Mouse (Mus musculus) forebrain, embryonic 13.5 days (tissue): ENCODE results near the gene Ip6k1. TPM values are rescaled to one million over a fixed set of nuclear protein-coding genes. Genes with fewer than 3 reads are reported as not detected.
"Not testable (repeated sequence)": the region's sequence is repeated elsewhere in the genome, so short reads cannot be mapped to it uniquely, and the experiment has no call there.

ENCODE experiments used
- ATAC-seq: fragments of 200-750 bp; cut with Nextera tagmentation; 2 replicates; pipeline ENCODE4 v1.8.0; 2017
- H3K27ac ChIP-seq: fragments of 300-500 bp; sonication (generic); 2 replicates; pipeline ENCODE4 v1.5.1; 2015; ENCODE audit warnings: inconsistent platforms, mild to moderate bottlenecking, moderate library complexity
- H3K27me3 ChIP-seq: fragments of 300-500 bp; sonication (generic); 2 replicates; pipeline ENCODE4 v1.6.1; 2015; ENCODE audit warnings: mild to moderate bottlenecking, inconsistent platforms
- H3K36me3 ChIP-seq: fragments of 300-500 bp; sonication (generic); 2 replicates; pipeline ENCODE4 v1.6.1; 2015; ENCODE audit warnings: mild to moderate bottlenecking, inconsistent platforms; ENCODE audit not compliant: poor library complexity, severe bottlenecking
- H3K4me1 ChIP-seq: fragments of 300-500 bp; sonication (generic); 2 replicates; pipeline ENCODE4 v1.6.1; 2015; ENCODE audit warnings: inconsistent platforms
- H3K4me2 ChIP-seq: fragments of 300-500 bp; sonication (generic); 2 replicates; pipeline ENCODE4 v1.6.1; 2015; ENCODE audit warnings: inconsistent platforms, mild to moderate bottlenecking, moderate library complexity
- H3K4me3 ChIP-seq: fragments of 300-500 bp; sonication (generic); 2 replicates; pipeline ENCODE4 v1.5.1; 2015; ENCODE audit warnings: mild to moderate bottlenecking, inconsistent platforms
- H3K9ac ChIP-seq: fragments of 300-500 bp; sonication (generic); 2 replicates; pipeline ENCODE4 v1.6.1; 2015; ENCODE audit warnings: mild to moderate bottlenecking, inconsistent platforms
- H3K9me3 ChIP-seq: fragments of 300-500 bp; sonication (generic); replicated peaks from 2 replicates; pipeline ENCODE4 v1.6.1; 2016; ENCODE audit warnings: inconsistent platforms
- WGBS: fragments of 180-500 bp; shearing (Covaris S2); methylation state at CpG from one replicate; pipeline ENCODE4 v1.1.7; 2015; 5-methylcytosine and 5-hydroxymethylcytosine counted together
- polyA plus RNA-seq: library from polyadenylated mRNA; unstranded; fragments of >200 nt; fragmentation: Nextera tagmentation; extraction: Ambion mirVana; gene quantifications from 2 replicates; pipeline ENCODE4 v1.2.1, GENCODE M21; 2015

Gene Ip6k1
- polyA plus RNA-seq, 1 experiment from 2014 or later = 73.6 TPM

DNA sequence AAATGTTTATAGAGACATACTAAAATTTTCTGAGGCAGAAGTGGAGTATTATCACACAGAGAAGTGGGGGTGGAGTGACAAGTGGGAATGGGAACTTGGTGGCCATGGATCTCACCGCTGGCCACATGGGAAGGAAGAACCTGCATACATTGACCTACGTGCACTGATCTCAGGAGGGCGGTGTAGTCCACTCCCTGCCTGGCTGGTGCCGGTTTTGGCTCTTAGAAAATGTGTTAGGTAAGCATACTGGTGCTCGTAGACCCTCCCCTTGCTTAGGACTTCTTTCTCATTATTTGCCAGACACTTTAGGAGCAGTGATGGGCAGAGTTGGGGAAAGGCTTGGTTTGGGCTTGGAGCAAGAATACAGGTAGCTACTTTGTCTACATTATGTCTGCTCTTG, 5.7 kb downstream of the Ip6k1 start:
- H3K9ac ChIP-seq = no peak overlapping the region
- no peak overlapping the region for H3K4me3 ChIP-seq
- H3K9me3 ChIP-seq = no peaks in the 10 kb centered on the region
- peaks cover 22% of the 10 kb centered on the region for H3K4me1 ChIP-seq
- H3K4me2 ChIP-seq = no peak overlapping the region
- no peak for ATAC-seq
- no peak overlapping the region for H3K27ac ChIP-seq
- 89% methylated on average over 5 of the region's 5 CpGs for WGBS
- peaks cover 7% of the 10 kb centered on the region for H3K36me3 ChIP-seq
- H3K27me3 ChIP-seq = no peaks in the 10 kb centered on the region

DNA sequence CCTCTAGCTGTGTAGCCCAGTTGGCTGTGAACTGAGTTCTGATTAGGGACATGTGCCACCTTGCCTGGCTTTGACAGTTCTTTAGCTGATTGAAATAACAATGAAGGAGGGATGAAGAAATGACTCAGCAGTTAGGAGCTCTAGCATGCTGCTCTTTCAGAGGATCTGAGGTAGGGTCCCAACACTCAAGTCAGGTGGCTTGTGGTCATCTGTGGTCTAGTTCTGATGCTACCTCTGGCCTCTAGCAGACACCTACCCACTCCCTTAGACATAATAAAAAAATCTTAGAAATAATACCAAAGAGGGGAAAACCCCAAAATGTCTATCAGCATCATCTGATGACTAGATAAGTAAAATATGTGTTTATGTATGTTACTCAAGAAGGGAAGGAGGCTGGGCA, 8.1 kb downstream of the Ip6k1 start:
- Histone ChIP-seq H3K27me3 (no peaks in the 10 kb centered on the region), H3K9me3 (no peaks in the 10 kb centered on the region), H3K9ac (no peak overlapping the region), H3K4me3 (no peak overlapping the region), H3K27ac (no peak overlapping the region), H3K36me3 (peaks cover 10% of the 10 kb centered on the region), H3K4me2 (no peak overlapping the region), H3K4me1 (peaks cover 3% of the 10 kb centered on the region; the same call in 1 of the 2 replicates)
- no peak for ATAC-seq

GRCm38 (mm10) chr9:108013577-108013976, 11.3 kb downstream of the Ip6k1 start:
- not testable (repeated sequence) for ATAC-seq, H3K27me3 ChIP-seq, H3K9me3 ChIP-seq, H3K4me2 ChIP-seq, H3K9ac ChIP-seq, H3K4me1 ChIP-seq, H3K27ac ChIP-seq, H3K4me3 ChIP-seq
- H3K36me3 ChIP-seq = peaks cover 14% of the 10 kb centered on the region
- 97% methylated on average over 2 of the region's 2 CpGs for WGBS

- no peak for ATAC-seq
- H3K9ac ChIP-seq = no peak overlapping the region
- H3K9me3 ChIP-seq = no peaks in the 10 kb centered on the region
- H3K4me3 ChIP-seq = no peak overlapping the region
- no peak overlapping the region for H3K4me2 ChIP-seq
- peaks cover 14% of the 10 kb centered on the region for H3K36me3 ChIP-seq
- H3K27me3 ChIP-seq = no peaks in the 10 kb centered on the region
- 0 out of 2 replicates have a peak, but pooled peaks cover 3% of the 10 kb centered on the region for H3K4me1 ChIP-seq
- WGBS = 82% methylated on average over 3 of the region's 3 CpGs
- H3K27ac ChIP-seq = no peak overlapping the region
These were observed 14.8 kb downstream of the Ip6k1 start for GRCm38 (mm10) chr9:108017127-108017526.

- H3K4me1 ChIP-seq = 0 out of 2 replicates have a peak, but pooled peaks cover 3% of the 10 kb centered on the region
- H3K4me2 ChIP-seq = no peak overlapping the region
- no peaks in the 10 kb centered on the region for H3K27me3 ChIP-seq
- H3K27ac ChIP-seq = no peak overlapping the region
- no peak overlapping the region for H3K4me3 ChIP-seq
- H3K9me3 ChIP-seq = no peaks in the 10 kb centered on the region
- H3K9ac ChIP-seq = no peak overlapping the region
- peaks cover 21% of the 10 kb centered on the region for H3K36me3 ChIP-seq
- ATAC-seq = no peak
- WGBS = 94% methylated on average over 1 of the region's 1 CpGs
These were observed 18.4 kb downstream of the Ip6k1 start for GRCm38 (mm10) chr9:108020741-108021140.

DNA sequence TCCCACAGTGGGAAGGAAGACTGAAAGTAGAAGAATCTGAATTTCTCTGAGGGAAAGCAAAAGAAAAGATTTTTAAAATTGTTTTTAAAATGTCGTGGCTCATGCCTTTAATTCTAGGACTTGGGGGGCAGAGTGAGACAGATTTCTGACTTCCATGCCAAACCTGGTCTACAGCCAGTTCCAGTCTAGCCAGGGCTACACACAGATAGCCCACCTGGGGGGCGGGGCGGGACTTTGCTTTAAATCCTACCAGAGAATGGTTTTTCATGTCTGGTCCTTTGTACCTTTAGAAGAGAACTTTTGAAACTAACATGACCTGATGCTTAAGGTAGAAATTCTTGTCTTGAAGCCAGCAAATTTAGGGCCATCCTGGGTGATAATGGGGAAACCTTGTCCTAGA, 20.9 kb downstream of the Ip6k1 start:
- Histone ChIP-seq H3K36me3 (peaks cover 43% of the 10 kb centered on the region), H3K27ac (no peak overlapping the region), H3K9me3 (no peaks in the 10 kb centered on the region), H3K9ac (no peak overlapping the region), H3K4me2 (no peak overlapping the region), H3K4me3 (no peak overlapping the region), H3K4me1 (0 out of 2 replicates have a peak, but pooled peaks cover 3% of the 10 kb centered on the region), H3K27me3 (no peaks in the 10 kb centered on the region)
- ATAC-seq = no peak
- 82% methylated on average over 3 of the region's 3 CpGs for WGBS

DNA sequence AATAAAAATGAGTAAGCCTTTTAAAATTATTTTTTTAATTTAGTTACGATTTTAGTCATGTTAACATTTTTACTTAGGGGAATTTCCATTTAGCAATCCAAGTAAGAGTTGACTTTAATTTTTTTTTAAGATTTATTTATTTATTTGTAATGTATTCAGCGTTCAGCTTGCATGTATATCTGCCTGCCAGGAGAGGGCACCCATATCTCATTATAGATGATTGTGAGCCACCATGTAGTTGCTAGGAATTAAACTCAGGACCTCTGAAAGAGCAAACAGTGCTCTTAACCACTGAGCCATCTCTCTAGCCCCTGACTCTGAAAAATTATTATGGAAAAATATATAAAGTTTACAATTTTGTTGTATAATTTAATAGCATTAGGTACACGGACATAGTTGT, 24.3 kb downstream of the Ip6k1 start:
- Histone ChIP-seq H3K27me3 (no peaks in the 10 kb centered on the region), H3K27ac (no peak overlapping the region), H3K9ac (no peak overlapping the region), H3K9me3 (no peaks in the 10 kb centered on the region), H3K4me2 (no peak overlapping the region), H3K4me3 (no peak overlapping the region), H3K4me1 (no peaks in the 10 kb centered on the region), H3K36me3 (peaks cover 50% of the 10 kb centered on the region)
- no peak for ATAC-seq
- 93% methylated on average over 3 of the region's 3 CpGs for WGBS

- Histone ChIP-seq H3K36me3 (peaks cover 61% of the 10 kb centered on the region), H3K9me3 (no peaks in the 10 kb centered on the region), H3K9ac (no peak overlapping the region), H3K4me3 (no peak overlapping the region), H3K4me1 (no peaks in the 10 kb centered on the region), H3K4me2 (no peak overlapping the region), H3K27me3 (no peaks in the 10 kb centered on the region), H3K27ac (no peak overlapping the region)
- no peak for ATAC-seq
- 98% methylated on average over 3 of the region's 3 CpGs for WGBS
These were observed 25.6 kb downstream of the Ip6k1 start for GRCm38 (mm10) chr9:108027867-108028266.

DNA sequence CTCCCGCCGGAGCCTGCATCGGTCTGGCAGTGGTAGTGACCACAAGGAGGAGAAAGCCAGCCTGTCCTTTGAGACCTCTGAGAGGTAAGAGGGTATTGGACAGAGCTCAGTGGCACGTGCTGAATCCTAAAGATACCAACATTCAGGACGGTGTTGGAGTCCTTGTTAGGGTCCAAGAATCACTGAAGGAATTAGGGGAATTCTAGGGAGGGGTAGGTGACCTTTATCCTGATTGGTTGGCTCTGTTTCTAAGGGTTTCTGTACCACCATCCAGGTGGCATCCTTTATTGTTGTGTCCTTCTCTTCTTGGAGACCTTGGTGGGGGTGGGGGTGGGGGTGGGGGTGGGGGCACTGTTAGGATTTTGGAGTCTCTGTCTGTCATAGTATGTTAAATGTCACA, 29.8 kb downstream of the Ip6k1 start:
- Histone ChIP-seq H3K27me3 (no peaks in the 10 kb centered on the region), H3K9ac (no peak overlapping the region), H3K27ac (no peak overlapping the region), H3K4me1 (no peaks in the 10 kb centered on the region), H3K9me3 (no peaks in the 10 kb centered on the region), H3K36me3 (peaks cover 57% of the 10 kb centered on the region), H3K4me2 (no peak overlapping the region), H3K4me3 (no peak overlapping the region)
- ATAC-seq = no peak
- 94% methylated on average over 5 of the region's 5 CpGs for WGBS

DNA sequence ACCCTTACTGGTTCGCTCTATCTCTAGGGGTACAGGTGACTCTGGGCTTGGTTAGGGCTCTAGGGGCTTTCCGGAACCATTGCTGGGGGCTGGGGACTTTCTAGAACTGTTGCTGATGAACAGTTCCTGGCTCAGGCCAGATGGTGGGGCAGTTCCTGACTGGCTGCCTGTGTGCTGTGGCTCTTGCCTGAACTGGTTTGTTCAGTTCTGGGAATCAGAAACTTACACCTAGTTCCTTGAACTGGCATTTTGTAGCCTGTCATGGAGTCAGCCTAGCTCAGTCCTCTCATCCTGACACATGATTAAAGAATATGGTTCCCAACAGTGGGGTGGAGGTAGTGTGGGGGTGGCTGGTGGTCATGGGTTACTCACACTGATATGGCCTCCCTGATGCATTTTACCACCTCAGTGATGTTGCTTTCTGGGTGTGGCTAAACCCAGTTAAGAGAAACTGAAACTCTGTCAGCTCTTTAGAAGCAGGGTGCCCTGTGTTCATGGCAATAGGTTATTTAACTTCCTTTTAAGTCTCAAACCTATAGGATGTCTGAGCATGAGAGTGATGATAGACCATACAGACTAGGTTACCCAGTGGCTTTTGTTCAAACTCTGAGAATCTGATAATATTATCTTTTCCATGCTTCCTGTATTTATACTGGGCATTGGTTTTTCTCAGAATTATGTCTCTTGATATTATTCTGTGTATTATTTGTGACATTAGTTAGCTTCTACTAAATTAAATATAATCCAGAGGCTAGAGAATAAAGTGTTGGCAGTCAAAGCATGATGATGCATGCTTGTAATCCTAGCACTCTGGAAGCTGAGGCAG, 33.2 kb downstream of the Ip6k1 start:
- Histone ChIP-seq H3K36me3 (peaks cover 62% of the 10 kb centered on the region), H3K4me1 (no peaks in the 10 kb centered on the region), H3K9me3 (no peaks in the 10 kb centered on the region), H3K9ac (no peak overlapping the region), H3K4me2 (no peak overlapping the region), H3K27ac (no peak overlapping the region), H3K27me3 (no peaks in the 10 kb centered on the region), H3K4me3 (no peak overlapping the region)
- no peak for ATAC-seq
- WGBS = 91% methylated on average over 2 of the region's 2 CpGs

DNA sequence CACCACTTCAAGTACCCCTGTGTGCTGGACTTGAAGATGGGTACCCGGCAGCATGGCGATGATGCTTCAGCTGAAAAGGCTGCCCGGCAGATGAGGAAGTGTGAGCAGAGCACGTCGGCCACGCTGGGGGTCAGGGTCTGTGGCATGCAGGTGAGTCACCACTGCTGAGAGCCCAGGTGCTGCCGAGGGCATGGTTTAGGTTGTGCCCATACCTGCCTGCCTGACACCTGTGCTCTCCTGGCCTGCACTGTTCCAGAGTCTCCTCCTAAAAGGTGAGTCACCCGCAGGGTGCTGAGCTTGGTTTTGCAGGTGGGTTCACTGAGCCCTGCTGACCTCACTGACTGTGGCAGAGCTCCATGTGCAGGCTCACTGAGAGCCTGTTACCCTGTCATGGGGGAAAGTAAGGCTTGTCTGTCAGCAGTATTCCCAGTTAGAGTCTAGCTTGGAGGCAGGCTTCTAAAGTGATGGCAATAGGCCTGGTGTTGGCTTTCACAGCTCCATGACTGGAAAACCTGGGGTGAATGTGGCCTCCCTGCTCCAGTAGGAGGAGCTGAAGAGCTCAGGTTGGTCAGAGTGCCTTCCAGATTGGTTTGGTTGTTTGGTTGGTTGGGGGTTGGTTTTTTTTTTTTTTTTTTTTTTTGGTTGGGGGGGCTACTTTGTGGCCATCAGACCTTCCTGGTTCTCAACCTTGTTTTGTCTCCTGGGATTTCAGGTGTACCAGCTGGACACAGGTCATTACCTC, 42.6 kb downstream of the Ip6k1 start:
- no peaks in the 10 kb centered on the region for H3K27me3 ChIP-seq
- H3K4me3 ChIP-seq = no peak overlapping the region
- H3K9ac ChIP-seq = no peak overlapping the region
- no peaks in the 10 kb centered on the region for H3K9me3 ChIP-seq
- H3K27ac ChIP-seq = no peak overlapping the region
- H3K4me2 ChIP-seq = no peak overlapping the region
- peaks cover 67% of the 10 kb centered on the region for H3K36me3 ChIP-seq
- 97% methylated on average over 8 of the region's 8 CpGs for WGBS
- H3K4me1 ChIP-seq = peaks cover 18% of the 10 kb centered on the region
- ATAC-seq = no peak

- no peak overlapping the region for H3K4me2 ChIP-seq
- ATAC-seq = no peak
- no peak overlapping the region for H3K27ac ChIP-seq
- no peaks in the 10 kb centered on the region for H3K27me3 ChIP-seq
- peaks cover 21% of the 10 kb centered on the region for H3K4me1 ChIP-seq
- H3K36me3 ChIP-seq = peaks cover 67% of the 10 kb centered on the region
- WGBS = 94% methylated on average over 4 of the region's 4 CpGs
- no peak overlapping the region for H3K9ac ChIP-seq
- H3K9me3 ChIP-seq = no peaks in the 10 kb centered on the region
- H3K4me3 ChIP-seq = no peak overlapping the region
These were observed 44.3 kb downstream of the Ip6k1 start for GRCm38 (mm10) chr9:108046582-108046981.
